Mouse (Mus musculus) bone marrow macrophage, adult 2 months (primary cell): ENCODE results near the gene Nlrp14.

Experiments
- CTCF ChIP-seq: IDR thresholded peaks from 2 replicates; pipeline ENCODE4 v1.5.1; 2012; ENCODE audit warnings: low read depth, mild to moderate bottlenecking, low read length, moderate library complexity
- POLR2A ChIP-seq: IDR thresholded peaks from 2 replicates; pipeline ENCODE4 v1.6.1; 2012; ENCODE audit warnings: mild to moderate bottlenecking, low read depth, low read length, borderline replicate concordance

- no peak for TF ChIP-seq CTCF
- no peak for TF ChIP-seq POLR2A
Measured at GRCm38 (mm10) chr7:107207843-107208242, 41.1 kb downstream of the Nlrp14 start.
